Mouse (Mus musculus): ENCODE results near the gene Orm3.

The Orm3 gene

DNA sequence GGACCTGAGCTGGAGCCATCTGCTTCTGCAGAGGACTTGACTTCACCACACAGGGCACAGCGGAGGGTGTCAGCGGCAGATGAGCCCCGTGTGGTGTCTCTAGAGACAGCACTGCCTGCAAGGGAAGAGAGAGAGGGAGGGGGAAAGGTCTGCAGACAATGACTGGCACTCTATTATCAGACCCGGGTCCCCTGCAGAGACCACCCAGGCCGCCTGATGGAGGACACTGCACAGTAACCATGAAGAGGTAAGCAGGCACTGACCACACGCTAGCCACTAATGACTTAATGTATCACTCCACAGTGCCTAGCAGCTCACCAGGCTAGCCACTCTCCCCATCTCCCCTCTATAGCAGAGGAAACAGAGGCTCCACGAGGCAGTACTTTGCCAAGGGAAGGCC lies 14.9 kb downstream of the Orm3 start:
- DNase-seq (ENCODE audit: low spot score), result no peak

DNA sequence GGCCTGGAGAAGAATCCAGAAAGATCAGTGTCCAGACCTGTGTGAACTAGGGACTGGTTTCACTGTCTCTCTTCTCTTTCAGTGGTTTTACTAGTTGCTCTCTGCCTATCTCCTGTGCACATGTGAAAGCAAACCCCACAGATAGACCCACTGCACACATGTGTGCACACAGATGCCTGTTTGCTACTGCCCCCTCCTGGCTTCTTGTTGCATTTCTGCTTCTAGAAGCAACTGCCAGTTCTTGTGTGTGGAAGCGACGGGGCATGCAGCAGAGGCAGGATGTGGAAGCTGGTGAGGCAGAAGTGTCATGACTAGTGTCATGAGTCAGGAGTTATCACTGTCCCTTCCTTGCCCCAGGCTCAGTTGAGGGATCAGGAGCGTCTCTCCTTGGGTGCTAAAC lies 15.9 kb downstream of the Orm3 start:
- no peak for DNase-seq (ENCODE audit: low spot score)

DNA sequence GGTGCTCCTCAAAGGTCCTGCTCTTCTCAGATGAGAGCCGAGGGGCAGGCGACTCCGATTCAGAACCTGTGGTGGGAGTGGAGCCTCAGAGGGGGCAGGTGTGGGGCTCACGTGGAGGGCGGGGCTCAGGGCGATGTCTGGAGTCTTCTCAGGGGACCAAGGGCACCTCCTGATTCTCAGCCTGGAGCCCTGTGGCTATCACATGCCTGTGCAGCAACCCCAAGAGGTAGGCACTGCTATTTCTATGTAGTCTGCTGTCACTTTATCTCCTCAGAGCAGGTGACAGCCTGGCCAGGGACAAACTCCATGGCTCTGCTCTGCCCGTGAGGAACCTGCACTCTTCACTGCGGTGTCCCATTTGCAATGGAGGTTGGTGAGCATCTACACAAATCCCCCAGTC lies 17.4 kb downstream of the Orm3 start:
- no peak for DNase-seq (ENCODE audit: low spot score)

DNA sequence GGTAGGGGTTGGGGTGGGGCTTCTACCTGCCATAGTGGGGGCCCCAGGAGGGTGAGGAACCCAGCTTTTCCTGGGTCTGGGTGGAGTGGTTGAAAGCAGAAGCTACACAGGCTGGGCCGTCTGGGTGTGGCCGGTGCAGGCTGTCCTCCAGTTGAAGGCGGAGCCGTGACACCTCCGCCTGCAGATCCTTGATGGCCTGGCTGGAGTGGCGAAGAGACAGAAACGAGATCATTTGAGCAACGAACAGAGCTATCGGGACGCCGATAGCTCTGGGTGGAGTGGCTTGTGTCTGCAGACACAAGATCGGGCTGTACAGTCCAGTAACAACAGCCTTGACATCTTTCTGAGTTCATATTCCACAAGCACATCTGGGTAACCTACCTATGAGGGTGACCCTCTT lies 18.4 kb downstream of the Orm3 start:
- no peak for DNase-seq (ENCODE audit: low spot score)

DNA sequence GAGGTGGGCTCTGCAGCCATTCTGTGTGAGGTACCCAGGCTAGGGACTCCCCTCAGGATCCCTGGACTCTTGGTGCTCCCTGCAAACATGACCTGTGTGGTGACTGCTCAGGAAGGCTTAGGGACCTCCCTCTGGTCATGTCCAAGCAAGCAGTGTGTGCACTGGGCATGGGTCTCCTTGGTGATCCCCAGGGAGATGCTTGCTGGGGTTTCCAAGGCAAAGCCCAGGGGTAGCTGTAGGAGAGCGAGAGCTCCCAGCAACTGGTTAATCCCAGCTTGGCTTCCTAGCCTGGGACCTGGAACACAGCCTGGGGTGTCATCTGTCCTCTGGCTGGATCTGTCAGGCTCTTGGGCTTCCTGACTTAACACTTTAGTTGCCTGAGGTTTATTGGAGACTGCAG lies 19.4 kb downstream of the Orm3 start:
- DNase-seq (ENCODE audit: low spot score), result no peak

DNA sequence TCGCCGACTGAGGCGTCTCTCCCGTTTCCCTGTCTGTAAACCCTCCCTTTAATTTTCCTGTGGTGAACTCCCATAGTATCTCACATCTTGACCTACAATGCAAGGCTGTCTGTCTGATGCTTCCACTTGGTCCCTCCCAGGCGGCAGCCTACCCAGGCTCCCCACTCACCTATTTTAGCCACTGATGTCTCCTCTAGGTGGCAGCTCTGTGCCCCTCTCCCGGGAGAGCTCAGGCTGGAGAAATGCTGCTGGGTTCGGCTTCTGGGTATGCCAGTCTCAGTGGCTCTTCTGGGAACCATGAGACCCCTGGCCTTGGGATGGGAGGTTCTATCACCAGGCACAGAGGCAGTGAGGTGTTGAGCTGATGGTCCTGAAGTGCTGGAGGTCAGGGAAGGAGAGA lies 21.5 kb downstream of the Orm3 start:
- DNase-seq (ENCODE audit: low spot score), result no peak

DNA sequence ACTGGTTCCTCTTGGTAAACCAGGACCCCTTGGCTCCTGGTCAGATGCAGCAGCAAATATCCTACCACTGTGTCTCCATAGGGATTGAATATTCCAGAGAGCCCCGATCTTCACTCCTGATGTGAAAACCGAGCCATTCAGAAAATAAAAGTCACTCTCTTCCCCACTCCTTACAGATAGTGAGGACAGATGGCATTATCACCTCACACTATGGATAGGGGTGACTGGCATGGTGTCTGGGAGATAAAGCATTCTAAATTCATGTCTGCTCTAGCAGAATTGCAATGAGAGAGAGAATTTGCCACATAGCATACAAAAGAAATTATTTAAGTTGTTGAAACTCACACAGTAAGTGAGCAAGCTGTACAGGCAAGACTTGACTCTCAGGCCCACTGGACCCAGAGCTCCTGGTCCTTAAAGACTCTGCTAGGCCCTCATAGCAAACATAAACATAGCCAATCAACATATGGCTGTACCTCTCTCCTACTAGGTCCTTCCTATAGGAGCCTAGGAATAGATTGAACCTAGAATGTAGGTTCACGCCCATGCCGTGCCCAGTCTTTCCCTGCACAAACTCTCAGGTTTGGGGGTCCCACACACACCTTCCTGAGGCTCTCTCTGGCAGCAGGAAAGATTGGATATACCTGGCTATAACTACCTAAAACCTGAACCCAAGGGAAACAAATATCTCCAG lies 26.9 kb downstream of the Orm3 start:
- no peak for DNase-seq (ENCODE audit: low spot score)

DNA sequence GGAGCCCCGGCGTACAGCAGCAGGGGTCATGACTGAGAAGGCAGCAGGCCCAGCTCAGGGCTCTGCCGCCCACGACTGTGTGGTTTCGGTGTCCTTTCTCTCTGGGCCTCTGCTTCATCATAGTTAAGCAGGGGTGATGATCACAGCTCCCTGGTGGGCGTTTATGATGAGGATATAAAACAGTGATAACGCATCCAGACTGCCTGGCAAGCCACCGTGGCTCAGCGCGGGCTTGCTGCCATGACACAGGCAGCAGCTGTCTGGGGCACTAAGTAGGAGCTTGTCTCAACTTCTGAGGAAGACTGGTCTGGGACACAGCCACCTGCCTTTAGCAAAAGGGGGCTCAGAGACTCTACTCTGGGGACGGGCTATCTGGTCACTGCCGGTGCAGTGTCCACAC lies 27.5 kb downstream of the Orm3 start:
- DNase-seq (ENCODE audit: low spot score), result no peak

DNA sequence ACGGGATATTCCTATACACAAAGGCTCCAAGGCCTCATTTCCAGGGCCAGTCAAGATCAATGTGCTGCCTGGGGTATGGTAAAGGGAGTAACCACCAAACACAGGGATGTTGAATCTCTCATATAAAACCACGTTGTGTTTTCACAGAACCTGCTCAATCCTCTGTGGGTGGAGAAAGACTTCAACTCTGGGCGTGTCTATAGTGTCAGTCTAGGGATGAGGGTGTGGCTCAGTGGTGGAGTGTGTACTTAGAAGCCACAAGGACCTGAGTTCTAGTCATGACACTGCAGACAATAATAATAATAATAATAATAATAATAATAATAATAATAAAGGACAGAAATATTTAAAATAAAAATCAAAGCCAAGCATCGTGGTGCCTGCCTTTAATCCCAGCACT lies 28.3 kb downstream of the Orm3 start:
- DNase-seq (ENCODE audit: low spot score), result no peak

DNA sequence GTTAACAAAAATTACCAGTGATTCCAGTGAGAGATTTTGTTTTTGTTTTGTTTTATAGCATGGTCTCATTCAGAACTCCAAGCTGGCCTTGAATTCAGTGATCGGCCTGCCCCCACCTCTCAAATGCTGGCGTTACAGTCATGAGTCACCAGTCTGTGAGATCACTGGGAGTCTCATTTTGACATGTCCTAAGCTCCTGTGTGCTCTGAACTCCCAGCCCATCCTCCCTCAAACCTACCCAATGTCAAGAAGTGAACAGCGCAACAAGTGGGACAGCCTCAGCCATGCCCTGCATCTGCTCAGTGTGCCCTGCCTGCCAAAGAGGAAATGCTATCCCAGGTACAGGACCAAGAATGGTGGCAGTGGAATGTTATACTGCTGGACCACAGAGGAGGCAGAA lies 29.3 kb downstream of the Orm3 start:
- DNase-seq (ENCODE audit: low spot score), result no peak

DNA sequence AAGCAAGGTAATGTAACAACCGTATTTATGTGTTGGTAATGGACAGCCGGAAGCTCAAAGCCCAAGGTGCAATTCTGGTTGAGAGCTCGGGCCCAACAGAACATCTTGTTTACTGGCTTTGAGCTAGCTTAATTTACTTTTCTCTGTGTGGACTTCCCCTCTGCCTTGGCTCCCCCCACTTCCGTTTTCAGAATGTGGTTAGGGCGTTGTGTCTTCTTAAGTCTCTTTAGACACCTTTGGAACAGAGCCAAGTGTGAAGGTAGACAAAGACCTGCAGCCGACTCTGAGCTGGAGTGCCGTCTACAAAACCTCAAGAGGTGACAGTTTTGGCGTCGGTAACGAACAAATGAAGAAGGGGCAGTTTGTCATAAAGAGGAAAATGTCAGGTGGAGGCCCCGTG lies 29.8 kb downstream of the Orm3 start:
- no peak for DNase-seq (ENCODE audit: low spot score)

DNA sequence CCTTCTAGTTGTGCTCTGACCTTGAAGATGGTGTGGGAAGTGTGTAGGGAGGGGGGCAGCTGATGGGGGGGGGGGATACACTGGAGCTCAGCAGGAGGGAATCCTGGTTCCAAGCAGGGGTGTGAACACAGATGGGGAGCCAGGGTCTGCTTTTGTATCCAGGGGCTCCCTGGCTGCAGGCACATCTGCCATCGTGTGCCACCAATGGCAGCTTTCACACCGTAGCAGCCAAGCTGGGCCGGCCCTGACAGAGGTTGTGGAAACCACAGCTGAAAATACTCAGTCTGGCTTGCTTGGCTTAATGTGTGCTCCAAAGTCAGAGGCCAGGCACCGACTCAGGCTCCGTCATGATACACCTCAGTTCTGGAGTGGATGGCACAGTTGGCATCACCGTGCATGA lies 32.1 kb downstream of the Orm3 start:
- DNase-seq (ENCODE audit: low spot score), result no peak

DNA sequence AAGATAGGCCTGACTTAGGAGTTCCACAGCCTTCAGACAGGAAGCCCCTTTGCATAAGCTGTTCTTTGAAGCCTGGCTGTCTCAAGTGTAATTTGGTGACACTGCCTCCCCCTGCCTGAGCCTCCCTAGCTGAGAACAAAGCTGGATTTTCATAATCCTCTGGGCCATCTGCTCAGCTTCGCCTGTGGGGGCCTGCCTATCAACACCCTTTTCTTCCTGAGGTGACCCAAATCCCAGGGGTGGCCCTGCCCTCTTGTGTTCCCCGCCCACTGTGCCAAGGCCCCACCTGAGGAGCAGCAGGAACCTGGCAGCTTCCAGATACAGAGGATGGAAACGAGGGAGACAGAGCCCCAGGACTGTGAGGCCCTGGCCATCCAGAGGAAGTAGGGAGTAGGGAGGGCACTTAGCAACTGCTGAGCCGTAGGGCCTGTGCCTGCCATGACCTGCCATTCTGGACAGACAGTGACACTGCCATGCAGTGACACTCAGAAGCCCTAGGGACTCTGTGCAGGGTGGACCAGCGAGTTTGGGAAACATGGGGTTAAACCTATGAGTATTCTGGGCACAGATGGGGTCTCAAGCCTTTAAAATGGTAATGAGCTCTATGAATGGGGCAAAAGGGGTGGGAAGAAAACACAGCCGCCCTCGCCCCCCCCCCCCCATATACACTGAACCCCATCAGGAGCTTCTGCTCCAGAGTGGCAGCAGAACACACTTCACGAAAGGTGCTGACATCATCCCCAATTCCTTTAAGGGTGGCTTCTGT lies 33.3 kb downstream of the Orm3 start:
- no peak for DNase-seq (ENCODE audit: low spot score)

DNA sequence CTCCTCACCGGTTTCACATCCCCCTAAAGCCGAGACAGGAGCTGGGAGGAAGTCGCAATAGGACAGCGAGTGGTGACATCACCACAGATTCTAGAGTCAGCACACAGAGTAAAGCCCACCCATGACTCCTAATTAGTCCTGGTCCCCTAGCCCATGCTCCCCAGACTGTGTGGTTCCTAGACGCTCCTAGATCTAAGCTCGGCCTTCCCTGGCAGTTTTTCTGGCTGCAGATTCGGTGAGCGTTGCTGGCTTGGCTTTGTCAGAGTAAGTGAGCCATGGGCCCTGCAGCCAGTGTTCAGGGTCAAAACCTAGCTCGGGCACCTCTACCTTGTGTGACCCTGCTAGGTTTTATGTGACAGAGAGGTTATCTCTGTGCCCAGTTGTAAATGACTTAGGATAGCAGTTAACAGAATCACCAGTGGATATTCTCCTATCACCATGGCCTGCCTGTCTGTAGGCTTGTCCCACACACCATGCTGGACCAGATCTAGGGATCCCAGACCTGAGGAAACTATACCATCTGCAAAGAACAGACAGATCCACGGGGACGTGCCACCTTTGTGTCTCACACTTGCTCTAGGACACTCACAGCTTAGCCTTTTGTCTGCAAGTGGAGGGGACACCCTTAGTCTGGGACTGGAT lies 34.0 kb downstream of the Orm3 start:
- DNase-seq (ENCODE audit: low spot score), result no peak

DNA sequence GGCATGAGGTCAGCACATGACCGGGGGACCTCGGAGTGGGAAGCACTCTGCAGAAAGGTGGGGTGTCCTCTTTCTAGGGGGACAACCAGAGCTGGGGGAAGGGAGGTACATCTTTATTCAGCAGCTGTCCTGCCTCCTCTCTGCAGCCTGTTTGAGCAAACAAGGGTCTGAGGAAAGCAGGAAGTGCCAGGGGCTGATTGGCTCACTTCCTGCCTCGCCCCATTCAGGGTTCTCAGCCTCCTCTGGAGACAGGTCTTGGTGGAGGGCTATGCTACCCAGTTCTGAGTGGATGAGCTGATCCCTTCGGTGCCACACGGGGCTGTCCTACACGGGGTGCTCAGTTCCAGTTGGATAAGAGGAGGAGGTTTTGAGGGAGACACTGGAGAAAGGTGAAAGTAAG lies 35.4 kb downstream of the Orm3 start:
- no peak for DNase-seq (ENCODE audit: low spot score)

DNA sequence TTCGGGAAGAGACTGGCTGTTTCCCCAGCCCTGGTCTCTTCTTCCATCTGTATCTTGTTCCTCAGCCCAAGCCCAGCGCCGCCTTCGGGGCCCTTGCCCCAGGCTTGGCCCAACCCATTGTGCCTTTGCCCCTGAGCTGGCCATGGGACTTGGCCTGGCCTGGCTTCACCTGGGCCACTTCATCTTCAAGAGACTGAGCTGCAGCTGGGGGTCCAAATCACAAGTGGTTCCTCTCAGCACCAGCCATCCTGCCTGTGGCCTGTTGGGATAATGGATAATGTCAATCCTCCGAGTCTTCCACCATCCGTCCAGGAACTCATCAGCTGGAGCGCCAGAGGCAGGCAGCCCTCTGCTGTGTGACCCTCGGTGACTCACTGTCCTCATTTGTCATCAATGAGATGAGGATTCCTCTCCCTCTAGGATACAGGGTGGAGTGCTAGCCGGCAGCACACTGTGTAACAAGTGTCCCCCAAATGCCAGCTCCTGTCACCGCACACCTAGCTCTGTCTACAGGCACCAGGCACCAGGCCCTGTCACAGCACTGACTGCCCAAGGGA lies 42.1 kb downstream of the Orm3 start:
- no peak for DNase-seq (ENCODE audit: low spot score)

DNA sequence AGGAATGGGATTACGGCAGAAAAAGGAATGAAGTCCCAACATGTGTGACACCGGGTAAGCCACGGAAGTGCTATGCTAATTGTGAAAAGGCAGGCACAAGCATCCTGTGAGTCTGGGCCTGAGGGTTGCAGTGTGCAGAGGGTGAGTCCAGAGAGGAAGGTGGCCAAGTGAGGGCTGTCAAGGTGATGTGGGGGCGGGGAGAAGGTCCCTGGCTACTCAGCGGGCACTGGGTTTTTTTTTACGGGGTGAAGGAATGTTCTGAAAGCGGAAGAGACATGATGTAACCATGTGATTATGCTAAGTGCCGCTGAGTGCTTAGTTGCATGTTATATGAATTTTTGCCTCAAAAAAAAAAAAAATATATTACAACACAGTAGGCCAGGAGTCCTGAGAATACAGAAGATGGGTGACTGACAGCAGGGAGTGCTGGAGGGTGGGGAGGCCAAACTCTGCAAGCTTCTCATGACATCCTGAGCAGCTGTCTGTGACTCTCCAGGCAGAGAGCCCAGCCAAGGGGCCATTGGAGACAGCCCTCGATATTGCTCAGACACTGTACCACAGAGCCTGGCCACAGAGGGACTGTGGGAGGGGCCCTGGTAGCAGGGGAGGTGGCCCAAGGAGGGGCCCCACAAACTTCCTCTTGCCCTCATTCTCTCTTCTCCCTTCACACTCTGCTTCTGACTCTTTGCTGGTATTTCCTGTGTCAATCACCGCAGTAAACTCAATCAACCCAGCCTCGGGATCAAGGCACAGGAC lies 43.1 kb downstream of the Orm3 start:
- no peak for DNase-seq (ENCODE audit: low spot score)

DNA sequence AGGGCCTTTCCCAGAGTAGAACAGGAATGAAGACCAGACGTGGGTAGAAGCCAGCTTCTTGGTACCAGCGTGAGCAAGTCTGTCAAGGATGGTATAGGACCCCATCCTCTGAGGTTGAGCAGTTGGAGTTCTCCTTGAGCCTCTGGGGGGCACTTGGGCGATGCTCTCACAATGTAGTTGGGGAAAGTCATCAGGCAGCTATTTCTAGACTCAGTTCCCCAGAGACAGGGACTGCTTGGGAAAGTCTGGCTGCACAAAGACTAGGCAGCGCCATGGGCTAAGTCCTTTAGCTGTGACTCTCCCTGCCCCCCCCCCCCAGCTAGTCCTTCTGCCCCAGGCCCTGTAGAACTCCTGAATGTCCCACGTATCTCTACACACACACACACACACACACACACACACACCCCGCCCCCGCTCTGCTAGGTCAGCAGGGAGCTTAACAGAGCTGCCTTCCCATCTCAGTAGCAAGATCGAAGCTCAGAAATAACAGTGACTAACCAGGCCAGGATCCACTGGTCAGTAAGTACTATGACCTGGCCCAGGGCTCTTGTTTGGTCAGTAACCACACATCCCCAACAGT lies 43.8 kb downstream of the Orm3 start:
- DNase-seq (ENCODE audit: low spot score), result no peak

DNA sequence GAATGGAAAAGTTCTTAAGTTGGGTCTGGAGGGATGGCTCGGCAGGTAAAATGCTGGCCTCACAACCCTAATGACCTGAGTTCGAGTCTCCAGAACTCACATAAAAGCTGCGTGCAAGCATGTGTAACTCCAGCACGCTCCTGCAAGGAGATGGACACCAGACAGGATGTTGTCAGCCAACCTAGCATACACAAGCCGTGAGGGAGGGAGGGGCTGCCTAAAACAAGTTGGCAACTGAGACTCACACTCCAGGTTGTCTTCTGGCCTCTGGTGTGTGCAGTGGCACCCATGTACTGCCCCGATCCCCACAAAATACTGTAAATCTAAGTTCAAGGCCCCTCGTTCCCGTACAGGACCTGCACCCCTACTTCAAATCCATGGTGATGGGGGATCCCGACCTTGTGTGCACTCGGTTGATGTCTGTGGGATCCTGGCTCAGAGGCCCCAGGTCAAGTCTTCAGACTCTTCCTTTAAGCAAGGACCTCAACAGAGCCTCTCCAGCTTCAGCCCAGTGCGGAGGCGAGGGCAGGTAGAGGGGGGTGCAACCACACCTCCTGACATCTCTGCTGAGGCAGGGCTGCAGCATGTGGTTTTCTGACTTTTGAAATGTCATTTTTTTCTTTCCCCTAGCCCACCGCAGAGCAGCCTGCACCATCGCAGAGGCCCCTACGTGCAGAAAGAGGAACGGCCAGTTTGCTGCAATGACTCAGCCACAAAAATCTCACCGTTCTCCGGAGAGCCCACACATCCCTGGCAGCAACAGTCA lies 44.8 kb downstream of the Orm3 start:
- DNase-seq (ENCODE audit: low spot score), result no peak

DNA sequence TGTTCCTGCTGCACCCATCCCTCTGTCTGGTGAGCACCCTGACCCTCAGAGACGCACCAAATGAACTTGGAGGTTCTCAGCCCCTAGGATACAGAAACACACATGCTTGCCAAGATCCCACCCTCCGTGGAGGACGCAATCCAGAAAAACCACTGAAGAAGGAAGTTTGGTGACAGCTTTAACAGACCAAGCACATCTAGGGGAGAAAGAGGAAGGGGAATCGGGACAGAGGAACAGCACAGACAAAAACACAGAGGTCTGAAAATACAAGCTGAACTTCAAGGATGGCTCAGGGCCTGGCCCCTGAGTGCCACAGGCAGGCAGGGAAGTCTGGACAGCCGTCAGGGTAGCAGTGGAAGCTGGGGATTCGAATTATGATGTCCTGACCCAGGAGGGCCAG lies 45.7 kb downstream of the Orm3 start:
- no peak for DNase-seq (ENCODE audit: low spot score)

DNA sequence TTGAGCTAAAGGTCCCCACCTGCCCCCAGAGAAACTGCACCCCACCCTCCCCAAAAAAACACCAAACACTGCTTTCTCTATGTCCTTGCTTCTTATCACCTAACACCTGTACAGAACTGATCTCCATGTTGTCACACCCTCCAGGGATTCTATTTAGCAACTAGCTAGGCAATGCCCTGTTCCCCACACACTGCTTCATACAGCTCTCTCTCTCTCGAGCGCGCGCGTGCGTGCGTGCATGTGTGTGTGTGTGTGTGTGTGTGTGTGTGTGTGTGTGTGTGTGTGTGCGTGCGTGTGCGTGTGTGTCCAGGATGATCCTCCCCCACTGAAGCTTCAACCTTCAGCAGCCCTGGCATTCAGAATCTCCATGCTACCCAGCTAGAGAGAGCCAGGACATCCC lies 46.1 kb downstream of the Orm3 start:
- no peak for DNase-seq (ENCODE audit: low spot score)
